Mouse (Mus musculus) hematopoietic stem cell, adult 5-6 weeks (primary cell): Measurements from ENCODE around the gene Kmt2a. TPM values are rescaled to one million over a fixed set of nuclear protein-coding genes. Genes with fewer than 3 reads are reported as not detected.

Source experiments
- ATAC-seq, 2 experiments: fragments of 125-278 bp in 1 of 2; replicated peaks in 1 of 2; 2 replicates each; pipeline ENCODE4 v1.8.0; 2016 to 2017; ENCODE audit warnings: inconsistent platforms in 2 of 2, mild to moderate bottlenecking in 2 of 2, moderate number of reproducible peaks in 2 of 2, low read depth in 1 of 2, moderate TSS enrichment in 1 of 2; ENCODE audit not compliant: low FRiP score in 2 of 2, poor library complexity in 2 of 2, severe bottlenecking in 2 of 2, insufficient read depth in 1 of 2, low TSS enrichment in 1 of 2
- total RNA-seq: library from RNA; stranded (forward); fragments of 172-1452, 232-1000 nt; gene quantifications from 2 replicates; pipeline ENCODE4 v1.2.3, GENCODE M21; 2017

Kmt2a gene
- 22.9 and 27.1 TPM in 2 replicates for total RNA-seq

GRCm38 (mm10) chr9:44881221-44881871, at the start of gene Kmt2a:
Gene Kmt2a, minus strand, starts transcription at chr9:44881296.
- peak; percentile 61 to 63; a peak in 3 of 4 replicates for ATAC-seq

- ATAC-seq = no peak
Measured at GRCm38 (mm10) chr9:44921543-44921942, 40.4 kb upstream of the Kmt2a start.

- peak; percentile 61 to 78 for ATAC-seq
Measured at GRCm38 (mm10) chr9:44921123-44921468, 40.0 kb upstream of the Kmt2a start.

GRCm38 (mm10) chr9:44920374-44921122, 39.5 kb upstream of the Kmt2a start, which contains the start of gene Atp5l:
Gene Atp5l, minus strand, starts transcription at chr9:44920742.
- ATAC-seq = peak; percentile 83 to 91

GRCm38 (mm10) chr9:44919606-44920005, 38.5 kb upstream of the Kmt2a start:
- no peak for ATAC-seq

GRCm38 (mm10) chr9:44916196-44916595, 35.1 kb upstream of the Kmt2a start:
- ATAC-seq = peak in 1 of 2 experiments; percentile 47; a peak in 2 of 4 replicates

- ATAC-seq = no peak
Measured at GRCm38 (mm10) chr9:44914706-44915105, 33.6 kb upstream of the Kmt2a start.

GRCm38 (mm10) chr9:44911365-44911764, 30.3 kb upstream of the Kmt2a start:
- ATAC-seq = no peak

- peak; percentile 58 to 78 for ATAC-seq
Measured at GRCm38 (mm10) chr9:44905620-44906019, 24.5 kb upstream of the Kmt2a start.

GRCm38 (mm10) chr9:44904964-44905363, 23.9 kb upstream of the Kmt2a start:
- peak; percentile 43 to 52; a peak in 3 of 4 replicates for ATAC-seq

GRCm38 (mm10) chr9:44903856-44904255, 22.8 kb upstream of the Kmt2a start:
- no peak for ATAC-seq

- no peak for ATAC-seq
Measured at GRCm38 (mm10) chr9:44900402-44900801, 19.3 kb upstream of the Kmt2a start.

GRCm38 (mm10) chr9:44899716-44900115, 18.6 kb upstream of the Kmt2a start:
- ATAC-seq = no peak

- ATAC-seq = no peak
Measured at GRCm38 (mm10) chr9:44897024-44897423, 15.9 kb upstream of the Kmt2a start.

- no peak for ATAC-seq
Measured at GRCm38 (mm10) chr9:44892664-44893063, 11.6 kb upstream of the Kmt2a start.

GRCm38 (mm10) chr9:44891210-44891609, 10.1 kb upstream of the Kmt2a start:
- ATAC-seq = no peak

GRCm38 (mm10) chr9:44890122-44890521, 9.0 kb upstream of the Kmt2a start:
- ATAC-seq = no peak

- no peak for ATAC-seq
Measured at GRCm38 (mm10) chr9:44888114-44888624, 7.1 kb upstream of the Kmt2a start.
